Mouse (Mus musculus) small intestine, adult 2 months (tissue): ENCODE results near the gene Lrig2. TPM values are rescaled to one million over a fixed set of nuclear protein-coding genes. Genes with fewer than 3 reads are reported as not detected.

Source experiments
- H3K27ac ChIP-seq: fragments of 200-500 bp; 2 replicates; pipeline ENCODE4 v1.5.1; 2012; ENCODE audit warnings: low read depth, low read length, control low read depth, inconsistent platforms; ENCODE audit not compliant: insufficient read depth
- H3K27me3 ChIP-seq: fragments of 200-500 bp; 2 replicates; pipeline ENCODE4 v1.6.1; 2012; ENCODE audit warnings: mild to moderate bottlenecking, moderate library complexity, low read length, inconsistent platforms; ENCODE audit not compliant: control insufficient read depth, insufficient read depth
- H3K36me3 ChIP-seq: fragments of 200-500 bp; 2 replicates; pipeline ENCODE4 v1.6.1; 2012; ENCODE audit warnings: mild to moderate bottlenecking, low read length, control low read depth, inconsistent platforms; ENCODE audit not compliant: control insufficient read depth, insufficient read depth
- H3K4me1 ChIP-seq: fragments of 200-500 bp; 2 replicates; pipeline ENCODE4 v1.6.1; 2012; ENCODE audit warnings: low read length, inconsistent platforms, mixed read lengths; ENCODE audit not compliant: control insufficient read depth, insufficient read depth, insufficient read length
- H3K4me3 ChIP-seq: fragments of 200-500 bp; 2 replicates; pipeline ENCODE4 v1.5.1; 2012; ENCODE audit warnings: low read depth, mild to moderate bottlenecking, control low read depth, inconsistent platforms, low read length, moderate library complexity
- CTCF ChIP-seq: fragments of 200-500 bp; IDR thresholded peaks from 2 replicates; pipeline ENCODE4 v1.5.1; 2012; ENCODE audit warnings: low read depth, mild to moderate bottlenecking, control low read depth, inconsistent platforms, low read length, moderate library complexity, mixed read lengths; ENCODE audit not compliant: insufficient replicate concordance, insufficient read length; ENCODE audit errors: extremely low read depth
- POLR2A ChIP-seq: fragments of 200-500 bp; IDR thresholded peaks from 2 replicates; pipeline ENCODE4 v1.6.1; 2012; ENCODE audit warnings: low read depth, mild to moderate bottlenecking, control low read depth, inconsistent platforms, low read length, moderate library complexity
- WGBS: fragments of 180-500 bp; shearing (Covaris S2); methylation state at CpG from one replicate; pipeline ENCODE4 v1.1.7; 2018; 5-methylcytosine and 5-hydroxymethylcytosine counted together
- polyA plus RNA-seq: library from polyadenylated mRNA; depleted of rRNA; stranded (reverse); fragments of >200 nt; gene quantifications from 2 replicates; pipeline ENCODE4 v1.2.3, GENCODE M21; 2012

Lrig2 gene
- polyA plus RNA-seq, 1 experiment, result 3.8 TPM

- no peaks in the 10 kb centered on the region for H3K36me3 ChIP-seq
- no peak overlapping the region for H3K27ac ChIP-seq
- TF ChIP-seq CTCF (no peak), POLR2A (no peak)
- no peaks in the 10 kb centered on the region for H3K27me3 ChIP-seq
- 77% methylated on average over 7 of the region's 7 CpGs for WGBS
- H3K4me3 ChIP-seq, result no peak overlapping the region
- 0 out of 2 replicates have a peak, but pooled peaks cover 2% of the 10 kb centered on the region for H3K4me1 ChIP-seq
Measured at GRCm38 (mm10) chr3:104407506-104407905, 104.2 kb downstream of the Lrig2 start.

- 80% methylated on average over 4 of the region's 4 CpGs for WGBS
- TF ChIP-seq POLR2A (no peak), CTCF (no peak)
- Histone ChIP-seq H3K36me3 (no peaks in the 10 kb centered on the region), H3K4me3 (no peak overlapping the region), H3K4me1 (0 out of 2 replicates have a peak, but pooled peaks cover 2% of the 10 kb centered on the region), H3K27ac (no peak overlapping the region), H3K27me3 (no peaks in the 10 kb centered on the region)
Measured at GRCm38 (mm10) chr3:104403582-104403981, 108.1 kb downstream of the Lrig2 start.

- 67% methylated on average over 2 of the region's 2 CpGs for WGBS
Measured at GRCm38 (mm10) chr3:104401176-104401575, 110.5 kb downstream of the Lrig2 start.

GRCm38 (mm10) chr3:104400126-104400525, 111.6 kb downstream of the Lrig2 start:
- no peaks in the 10 kb centered on the region for H3K27me3 ChIP-seq

More at GRCm38 (mm10) chr3:104401176-104401575, 110.5 kb downstream of the Lrig2 start:
- Histone ChIP-seq H3K27ac (no peak overlapping the region), H3K4me3 (no peak overlapping the region), H3K27me3 (no peaks in the 10 kb centered on the region), H3K4me1 (0 out of 2 replicates have a peak, but pooled peaks cover 2% of the 10 kb centered on the region), H3K36me3 (no peaks in the 10 kb centered on the region)
- TF ChIP-seq CTCF (no peak), POLR2A (no peak)

GRCm38 (mm10) chr3:104399296-104400045, 112.2 kb downstream of the Lrig2 start:
- H3K27ac ChIP-seq, result no peak overlapping the region
- WGBS, result 51% methylated on average over 10 of the region's 10 CpGs
- H3K27me3 ChIP-seq, result no peaks in the 10 kb centered on the region
- TF ChIP-seq POLR2A, result no peak
- no peak for TF ChIP-seq CTCF
- H3K4me3 ChIP-seq, result no peak overlapping the region
- 0 out of 2 replicates have a peak, but pooled peaks cover 2% of the 10 kb centered on the region for H3K4me1 ChIP-seq
- no peaks in the 10 kb centered on the region for H3K36me3 ChIP-seq

More at GRCm38 (mm10) chr3:104400126-104400525, 111.6 kb downstream of the Lrig2 start:
- Histone ChIP-seq H3K27ac (no peak overlapping the region), H3K36me3 (no peaks in the 10 kb centered on the region), H3K4me1 (0 out of 2 replicates have a peak, but pooled peaks cover 2% of the 10 kb centered on the region), H3K4me3 (no peak overlapping the region)
- WGBS, result 90% methylated on average over 5 of the region's 5 CpGs
- no peak for TF ChIP-seq CTCF
- no peak for TF ChIP-seq POLR2A

GRCm38 (mm10) chr3:104397316-104397715, 114.4 kb downstream of the Lrig2 start:
- Histone ChIP-seq H3K36me3 (no peaks in the 10 kb centered on the region), H3K4me1 (no peaks in the 10 kb centered on the region), H3K4me3 (no peak overlapping the region), H3K27ac (no peak overlapping the region), H3K27me3 (no peaks in the 10 kb centered on the region)
- TF ChIP-seq CTCF, result no peak
- no peak for TF ChIP-seq POLR2A
- 83% methylated on average over 9 of the region's 9 CpGs for WGBS

- Histone ChIP-seq H3K36me3 (no peaks in the 10 kb centered on the region), H3K27ac (no peak overlapping the region), H3K4me3 (no peak overlapping the region), H3K27me3 (no peaks in the 10 kb centered on the region), H3K4me1 (no peaks in the 10 kb centered on the region)
- TF ChIP-seq CTCF (no peak), POLR2A (no peak)
- WGBS, result 63% methylated on average over 3 of the region's 3 CpGs
Measured at GRCm38 (mm10) chr3:104396736-104397081, 115.0 kb downstream of the Lrig2 start.
